Mouse (Mus musculus) gastrocnemius, postnatal 4 days (tissue): Measurements from ENCODE around the gene Ube2cbp. TPM values are rescaled to one million over a fixed set of nuclear protein-coding genes. Genes with fewer than 3 reads are reported as not detected.
A peak's percentile ranks its signal among the peaks of the same experiment; 100 is the strongest.

Experiments used
- DNase-seq, 2 experiments: peaks; one replicate each; pipeline ENCODE4 v3.0.0; 2021 to 2022; ENCODE audit warnings: low spot score in 2 of 2, mixed read lengths in 2 of 2
- total RNA-seq, 2 experiments: library from RNA; stranded (reverse); gene quantifications; 2 replicates each; pipeline ENCODE4 v1.2.3; 2021

Ube2cbp gene
- total RNA-seq, 2 experiments from 2014 or later, result 2.6 to 2.9 TPM

GRCm38 (mm10) chr9:86327341-86327740, 137.4 kb downstream of the Ube2cbp start:
- no peak for DNase-seq

- DNase-seq, result no peak
Observed at GRCm38 (mm10) chr9:86324772-86325171, 140.0 kb downstream of the Ube2cbp start.

- DNase-seq, result no peak
Observed at GRCm38 (mm10) chr9:86319516-86320140, 145.1 kb downstream of the Ube2cbp start.

- no peak for DNase-seq
Observed at GRCm38 (mm10) chr9:86315700-86316099, 149.1 kb downstream of the Ube2cbp start.

- no peak for DNase-seq
Observed at GRCm38 (mm10) chr9:86308616-86309015, 156.1 kb downstream of the Ube2cbp start.

GRCm38 (mm10) chr9:86306556-86306955, 158.2 kb downstream of the Ube2cbp start:
- DNase-seq, result peak in 1 of 2 experiments; percentile 14

GRCm38 (mm10) chr9:86301407-86301806, 163.3 kb downstream of the Ube2cbp start:
- DNase-seq, result no peak

GRCm38 (mm10) chr9:86298596-86298995, 166.2 kb downstream of the Ube2cbp start:
- DNase-seq, result no peak

- no peak for DNase-seq
Observed at GRCm38 (mm10) chr9:86298131-86298530, 166.6 kb downstream of the Ube2cbp start.

- DNase-seq, result no peak
Observed at GRCm38 (mm10) chr9:86296683-86297638, 167.8 kb downstream of the Ube2cbp start.

- no peak for DNase-seq
Observed at GRCm38 (mm10) chr9:86287570-86287954, 177.2 kb downstream of the Ube2cbp start.

- DNase-seq, result no peak
Observed at GRCm38 (mm10) chr9:86286830-86287569, 177.8 kb downstream of the Ube2cbp start.

GRCm38 (mm10) chr9:86282555-86282954, 182.2 kb downstream of the Ube2cbp start:
- DNase-seq, result no peak

GRCm38 (mm10) chr9:86281147-86281467, 183.6 kb downstream of the Ube2cbp start:
- DNase-seq, result no peak

- no peak for DNase-seq
Observed at GRCm38 (mm10) chr9:86280461-86281146, 184.1 kb downstream of the Ube2cbp start.

- no peak for DNase-seq
Observed at GRCm38 (mm10) chr9:86269541-86269940, 195.2 kb downstream of the Ube2cbp start.

GRCm38 (mm10) chr9:86266658-86267057, 198.1 kb downstream of the Ube2cbp start:
- DNase-seq, result no peak
